Mouse (Mus musculus) limb, embryonic 11.5 days (tissue): Measurements from ENCODE around the gene Ttyh1. TPM values are rescaled to one million over a fixed set of nuclear protein-coding genes. Genes with fewer than 3 reads are reported as not detected.
"Not testable (repeated sequence)": the region's sequence is repeated elsewhere in the genome, so short reads cannot be mapped to it uniquely, and the experiment has no call there.

Source experiments
- ATAC-seq: fragments of 200-750 bp; cut with Nextera tagmentation; 2 replicates; pipeline ENCODE4 v1.8.0; 2017; ENCODE audit warnings: low read depth; ENCODE audit not compliant: insufficient number of reproducible peaks, low FRiP score, low TSS enrichment
- DNase-seq: peaks from one replicate; pipeline ENCODE4 v3.0.0-alpha.2; 2015; ENCODE audit warnings: low spot score
- H3K27ac ChIP-seq: fragments of 300-500 bp; sonication (generic); replicated peaks from 2 replicates; pipeline ENCODE4 v1.5.1; 2014; ENCODE audit warnings: low read depth, mild to moderate bottlenecking, low read length
- H3K27me3 ChIP-seq: fragments of 300-500 bp; sonication (generic); 2 replicates; pipeline ENCODE4 v1.6.1; 2014; ENCODE audit warnings: mild to moderate bottlenecking, low read length, mixed read lengths; ENCODE audit not compliant: control insufficient read depth, insufficient read depth
- H3K36me3 ChIP-seq: fragments of 300-500 bp; sonication (generic); 2 replicates; pipeline ENCODE4 v1.6.1; 2014; ENCODE audit warnings: mild to moderate bottlenecking, low read length, moderate library complexity, mixed read lengths; ENCODE audit not compliant: control insufficient read depth, insufficient read depth
- H3K4me1 ChIP-seq: fragments of 300-500 bp; sonication (generic); 2 replicates; pipeline ENCODE4 v1.6.1; 2014; ENCODE audit warnings: low read length, mixed read lengths; ENCODE audit not compliant: control insufficient read depth, insufficient read depth
- H3K4me2 ChIP-seq: fragments of 300-500 bp; sonication (generic); 2 replicates; pipeline ENCODE4 v1.6.1; 2014; ENCODE audit warnings: low read depth, mild to moderate bottlenecking, moderate library complexity; ENCODE audit not compliant: severe bottlenecking
- H3K4me3 ChIP-seq: fragments of 300-500 bp; sonication (generic); 2 replicates; pipeline ENCODE4 v1.5.1; 2014; ENCODE audit warnings: low read depth, low read length
- H3K9ac ChIP-seq: fragments of 300-500 bp; sonication (generic); 2 replicates; pipeline ENCODE4 v1.6.1; 2014; ENCODE audit warnings: mild to moderate bottlenecking, low read length
- H3K9me3 ChIP-seq: fragments of 300-500 bp; sonication (generic); 2 replicates; pipeline ENCODE4 v1.6.1; 2016; ENCODE audit warnings: low read length; ENCODE audit not compliant: control insufficient read depth
- WGBS: fragments of 180-500 bp; shearing (Covaris S2); extraction: QIAGEN DNeasy Blood & Tissue Kit; methylation state at CpG from one replicate; pipeline ENCODE4 v1.1.7; 2014; 5-methylcytosine and 5-hydroxymethylcytosine counted together
- polyA plus RNA-seq: library from polyadenylated mRNA; unstranded; fragments of >200 nt; fragmentation: Nextera tagmentation; extraction: Ambion mirVana; gene quantifications from 2 replicates; pipeline ENCODE4 v1.2.1, GENCODE M21; 2014

The Ttyh1 gene
- polyA plus RNA-seq, 1 experiment from 2014 or later, result 1.4 TPM

GRCm38 (mm10) chr7:4161596-4161995 is 42.4 kb downstream of the Ttyh1 start:
- ATAC-seq, H3K27me3 ChIP-seq, H3K27ac ChIP-seq, H3K4me1 ChIP-seq, H3K4me2 ChIP-seq, H3K9ac ChIP-seq, H3K4me3 ChIP-seq, H3K36me3 ChIP-seq, H3K9me3 ChIP-seq, DNase-seq: not testable (repeated sequence)
- WGBS, result 94% methylated on average over 4 of the region's 4 CpGs

GRCm38 (mm10) chr7:4163571-4164072 is 44.4 kb downstream of the Ttyh1 start:
- DNase-seq (peak; percentile 62), ATAC-seq (peak; percentile 52; the same call in 1 of the 2 replicates)
- H3K36me3 ChIP-seq, result no peaks in the 10 kb centered on the region
- under 1% methylated on average over 11 of the region's 11 CpGs for WGBS
- no peaks in the 10 kb centered on the region; the same call in 1 of the 2 replicates for H3K4me1 ChIP-seq
- peak overlapping the region; percentile 51 for H3K4me3 ChIP-seq
- peak overlapping the region; percentile 90 for H3K4me2 ChIP-seq
- no peaks in the 10 kb centered on the region for H3K27me3 ChIP-seq
- peak overlapping the region; percentile 58 for H3K9ac ChIP-seq
- peak overlapping the region; percentile 73; the same call in 1 of the 2 replicates for H3K27ac ChIP-seq
- H3K9me3 ChIP-seq, result no peaks in the 10 kb centered on the region

DNA sequence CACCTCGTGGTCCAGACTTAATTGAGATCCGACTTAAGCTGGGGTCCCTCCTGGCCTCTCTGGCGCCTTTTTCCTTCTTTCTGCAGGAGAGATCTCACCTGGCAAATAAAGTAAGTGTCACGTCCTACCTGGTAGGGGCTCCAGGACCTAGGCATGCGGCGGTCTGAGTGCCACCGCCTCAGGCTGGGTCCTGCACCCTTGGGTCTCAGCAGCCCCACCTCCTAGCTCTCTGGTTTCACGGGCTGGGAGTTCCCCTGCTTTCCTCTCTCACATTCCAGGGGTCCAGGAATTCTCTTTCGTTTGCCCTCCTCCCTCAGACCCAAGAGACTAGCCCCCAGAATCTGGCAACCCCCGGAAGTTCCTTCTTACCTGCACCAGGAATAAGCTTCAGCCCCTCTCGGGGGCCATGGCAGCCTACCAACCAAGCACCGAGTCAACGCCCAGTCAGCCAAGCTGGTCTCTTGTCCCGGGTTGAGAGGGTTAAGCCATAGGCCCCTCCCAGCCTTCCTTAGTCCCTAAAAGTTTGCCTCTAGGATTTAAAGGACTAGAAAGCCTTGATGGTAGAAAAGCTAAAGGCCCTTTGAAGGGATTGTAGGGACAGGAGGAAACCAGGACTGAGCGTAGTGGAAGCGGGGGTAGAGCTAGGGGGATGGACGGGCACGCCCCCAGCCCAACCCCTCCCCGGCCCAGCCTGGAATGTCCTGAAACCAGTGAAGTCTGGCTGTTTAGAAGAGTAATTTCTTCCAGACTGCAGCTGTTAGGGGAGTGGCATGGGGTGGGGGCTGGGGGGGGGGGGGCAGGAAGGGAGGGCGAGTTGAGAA is 45.1 kb downstream of the Ttyh1 start, which contains the start of gene Cdc42ep5:
Gene Cdc42ep5 (minus strand): TSS at position 771 of the 821 bp plus-strand sequence.
- Histone ChIP-seq H3K4me1 (no peaks in the 10 kb centered on the region; the same call in 1 of the 2 replicates), H3K9me3 (no peaks in the 10 kb centered on the region), H3K36me3 (no peaks in the 10 kb centered on the region), H3K9ac (peak within 1 kb of the TSS; percentile 58), H3K4me3 (peak within 1 kb of the TSS; percentile 51), H3K27me3 (no peaks in the 10 kb centered on the region), H3K4me2 (peak within 1 kb of the TSS; percentile 90), H3K27ac (peak within 1 kb of the TSS; percentile 73)
- ATAC-seq (peak; percentile 94), DNase-seq (peak; percentile 78)
- under 1% methylated on average over 19 of the region's 20 CpGs for WGBS

DNA sequence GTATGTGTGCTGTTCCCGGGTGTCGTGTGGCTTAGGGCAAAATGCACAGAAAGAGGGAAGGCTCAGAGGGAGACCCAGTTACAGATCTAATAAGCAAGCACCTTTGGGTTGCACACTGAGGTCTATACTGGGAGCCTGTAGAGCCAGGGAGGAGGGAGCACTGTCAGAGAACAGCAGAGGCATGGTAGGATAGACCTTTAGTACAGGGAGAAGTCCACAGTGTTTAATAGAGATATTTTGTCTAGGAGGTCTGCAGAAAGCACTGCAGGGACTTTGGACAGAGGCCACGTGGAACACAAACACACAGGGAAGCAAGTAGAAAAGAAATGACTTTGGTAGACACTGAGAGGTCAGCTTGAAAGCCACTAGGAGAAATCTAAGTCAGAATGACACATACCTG is 46.1 kb downstream of the Ttyh1 start:
- Histone ChIP-seq H3K27ac (no peak overlapping the region; the same call in 1 of the 2 replicates), H3K9ac (no peak overlapping the region), H3K4me1 (no peaks in the 10 kb centered on the region; the same call in 1 of the 2 replicates)

DNA sequence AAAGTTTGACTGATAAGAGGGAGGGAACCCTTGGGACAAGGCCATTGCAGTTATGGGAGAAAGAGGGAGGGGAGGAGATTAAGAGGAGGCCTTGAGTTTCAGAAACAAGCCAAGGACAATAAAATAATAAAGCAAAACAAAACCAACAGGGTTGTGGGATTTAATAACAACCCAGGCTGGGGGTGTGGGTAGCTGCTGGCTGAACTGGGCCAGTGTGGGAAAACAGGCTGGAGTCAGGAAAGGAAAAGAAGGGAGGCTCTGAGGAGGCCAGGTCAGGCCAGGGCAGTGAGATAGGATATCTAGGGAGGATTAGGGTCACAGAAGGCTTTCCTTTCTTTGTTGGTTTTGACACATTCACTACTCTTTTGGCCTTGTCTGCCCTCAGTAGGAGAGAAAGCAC is 47.9 kb downstream of the Ttyh1 start:
- no peak overlapping the region for H3K27ac ChIP-seq
- no peaks in the 10 kb centered on the region for H3K36me3 ChIP-seq
- H3K4me3 ChIP-seq, result no peak overlapping the region
- no peaks in the 10 kb centered on the region for H3K9me3 ChIP-seq
- H3K4me1 ChIP-seq, result no peaks in the 10 kb centered on the region; the same call in 1 of the 2 replicates
- no peak overlapping the region for H3K9ac ChIP-seq
- H3K27me3 ChIP-seq, result no peaks in the 10 kb centered on the region
- no peak overlapping the region for H3K4me2 ChIP-seq
- DNase-seq (no peak), ATAC-seq (no peak)

More for the DNA sequence above, 46.1 kb downstream of the Ttyh1 start:
- Histone ChIP-seq H3K36me3 (no peaks in the 10 kb centered on the region), H3K9me3 (no peaks in the 10 kb centered on the region), H3K4me3 (no peak overlapping the region), H3K4me2 (peak overlapping the region; percentile 90; the same call in 1 of the 2 replicates), H3K27me3 (no peaks in the 10 kb centered on the region)
- DNase-seq (no peak), ATAC-seq (no peak; the same call in 1 of the 2 replicates)
- 20% methylated on average over 3 of the region's 3 CpGs for WGBS

DNA sequence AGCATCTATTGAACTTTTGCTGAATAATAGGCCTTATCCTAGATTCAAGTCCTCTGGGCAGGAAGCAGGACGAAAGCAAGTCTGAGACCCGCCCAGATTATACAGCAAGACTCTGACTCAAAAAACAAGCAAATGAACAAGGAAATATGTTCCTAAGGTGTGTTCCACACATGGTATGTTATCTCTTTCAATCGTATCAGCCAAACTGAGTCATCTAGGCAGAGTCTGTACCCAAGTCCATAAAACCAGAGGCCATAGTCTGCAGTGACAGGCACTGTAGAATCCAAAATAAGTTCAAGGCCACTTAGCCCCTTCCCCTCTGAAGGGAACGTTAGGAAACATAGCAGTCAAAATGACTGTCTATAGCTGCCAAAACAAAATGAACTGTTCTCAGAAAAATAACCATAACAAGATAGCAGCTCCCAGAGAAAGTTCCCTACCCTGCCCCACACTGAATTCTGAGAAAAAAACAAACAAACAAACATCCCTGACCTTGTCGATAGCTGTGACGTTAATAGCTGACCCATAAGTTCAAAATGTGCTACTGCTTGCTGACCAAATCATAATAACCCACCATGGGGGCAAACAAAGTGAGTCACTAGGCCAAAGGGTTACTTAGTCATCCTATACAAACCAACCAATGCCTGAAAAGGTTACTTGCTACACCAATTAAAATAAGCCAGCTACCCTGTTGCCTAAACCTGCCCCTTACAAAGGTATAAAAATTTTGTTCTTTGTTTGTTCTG is 51.2 kb downstream of the Ttyh1 start:
- no peak for ATAC-seq
- Histone ChIP-seq H3K9ac (no peak overlapping the region), H3K4me2 (no peak overlapping the region), H3K4me3 (no peak overlapping the region), H3K27me3 (no peaks in the 10 kb centered on the region), H3K27ac (no peak overlapping the region), H3K36me3 (no peaks in the 10 kb centered on the region), H3K9me3 (no peaks in the 10 kb centered on the region), H3K4me1 (no peaks in the 10 kb centered on the region)
- WGBS, result 87% methylated on average over 6 of the region's 6 CpGs
- no peak for DNase-seq

DNA sequence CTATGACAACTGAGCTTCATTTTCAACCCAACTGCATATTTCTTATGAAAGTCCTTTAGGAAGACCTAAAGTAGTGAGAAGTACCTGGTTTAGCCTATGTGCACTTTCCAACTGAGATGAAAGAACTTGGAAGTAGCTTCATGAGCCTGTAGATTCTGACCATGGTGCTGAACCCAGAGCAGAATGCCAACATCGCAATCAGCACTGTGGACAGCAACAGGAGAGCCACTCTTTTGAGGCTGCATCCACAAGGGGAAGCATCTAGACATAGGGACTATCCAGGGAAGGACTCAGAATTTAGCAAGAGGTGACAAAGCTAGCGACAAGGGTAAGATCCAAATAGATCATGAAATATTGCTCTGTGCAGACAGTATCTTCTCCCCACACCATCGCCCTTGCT is 59.2 kb downstream of the Ttyh1 start:
- Histone ChIP-seq H3K36me3 (no peaks in the 10 kb centered on the region), H3K4me3 (no peak overlapping the region), H3K27me3 (no peaks in the 10 kb centered on the region), H3K4me1 (no peaks in the 10 kb centered on the region), H3K9me3 (no peaks in the 10 kb centered on the region), H3K27ac (no peak overlapping the region), H3K9ac (no peak overlapping the region), H3K4me2 (no peak overlapping the region)
- DNase-seq, result peak; percentile 62
- WGBS, result 37% methylated on average over 3 of the region's 3 CpGs
- no peak for ATAC-seq
